Mouse (Mus musculus) thymus, postnatal 0 days (tissue): ENCODE measurements at regions not wholly inside any gene's neighbourhood (a gene's known extent, or its start where the extent isn't known, plus 50 kb on each side); places are given as distances from the start of the nearest gene placed in this dataset.

ENCODE experiments used
- DNase-seq: peaks from one replicate; pipeline ENCODE4 v3.0.0-alpha.2; 2015; ENCODE audit warnings: low spot score

GRCm38 (mm10) chr10:70740095-70740494 lies 84.3 kb upstream of the Phyhipl start:
- no peak for DNase-seq

GRCm38 (mm10) chr10:70739348-70739966 lies 83.7 kb upstream of the Phyhipl start:
- no peak for DNase-seq

GRCm38 (mm10) chr10:70738686-70739085 lies 82.9 kb upstream of the Phyhipl start:
- no peak for DNase-seq

- DNase-seq, result no peak
Measured at GRCm38 (mm10) chr10:70733956-70734355, 78.2 kb upstream of the Phyhipl start.

GRCm38 (mm10) chr10:70733478-70733877 lies 77.7 kb upstream of the Phyhipl start:
- no peak for DNase-seq

GRCm38 (mm10) chr10:70725091-70725490 lies 69.3 kb upstream of the Phyhipl start:
- DNase-seq, result no peak

- DNase-seq, result no peak
Measured at GRCm38 (mm10) chr10:70722783-70723182, 67.0 kb upstream of the Phyhipl start.

- no peak for DNase-seq
Measured at GRCm38 (mm10) chr10:70722381-70722780, 66.6 kb upstream of the Phyhipl start.

GRCm38 (mm10) chr10:70717464-70717863 lies 61.7 kb upstream of the Phyhipl start:
- no peak for DNase-seq

GRCm38 (mm10) chr10:70717025-70717424 lies 61.3 kb upstream of the Phyhipl start:
- no peak for DNase-seq

GRCm38 (mm10) chr10:70713306-70713705 lies 57.5 kb upstream of the Phyhipl start:
- no peak for DNase-seq

GRCm38 (mm10) chr10:70708806-70709205 lies 53.0 kb upstream of the Phyhipl start:
- no peak for DNase-seq
